Mouse (Mus musculus) brain, embryonic 18.5 days (tissue): ENCODE data around the gene Olfr703.

Source experiments
- DNase-seq: peaks from one replicate; pipeline ENCODE4 v3.0.0-alpha.2; 2012; ENCODE audit warnings: low read depth, low spot score

Olfr703 gene

DNA sequence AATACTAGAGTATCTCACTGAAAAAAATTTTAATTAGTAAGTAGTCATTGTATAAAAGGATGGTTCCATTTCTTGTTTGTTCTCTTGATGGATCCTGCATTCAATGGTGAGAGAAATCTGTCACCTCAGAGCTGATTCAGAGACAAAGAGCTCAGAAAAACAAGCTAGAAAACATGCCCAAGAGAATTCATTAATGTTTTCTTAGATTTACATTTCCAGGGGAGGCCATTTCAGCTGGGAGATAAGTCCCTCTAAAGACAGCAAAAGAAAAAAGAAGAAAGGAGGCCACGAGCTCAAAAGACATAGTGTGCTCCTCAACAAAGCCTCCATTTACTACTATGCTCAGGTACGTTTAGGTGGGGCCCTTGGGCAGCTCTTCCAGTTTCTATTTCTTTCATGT lies at the start of gene Olfr703:
TSS of gene Olfr703 (plus strand) at position 301 of the 400 bp plus-strand sequence.
- no peak for DNase-seq

- no peak for DNase-seq
These were observed 34.4 kb upstream of the Olfr703 start, which contains the start of gene Olfr700 for GRCm38 (mm10) chr7:106808734-106809133. TSS of gene Olfr700 (minus strand) at chr7:106808834.

GRCm38 (mm10) chr7:106813829-106814228 lies 29.3 kb upstream of the Olfr703 start, which contains the start of gene Olfr701:
TSS of gene Olfr701 (plus strand) at chr7:106814129.
- no peak for DNase-seq

- DNase-seq: no peak
These were observed 27.4 kb upstream of the Olfr703 start for GRCm38 (mm10) chr7:106815775-106816174.

DNA sequence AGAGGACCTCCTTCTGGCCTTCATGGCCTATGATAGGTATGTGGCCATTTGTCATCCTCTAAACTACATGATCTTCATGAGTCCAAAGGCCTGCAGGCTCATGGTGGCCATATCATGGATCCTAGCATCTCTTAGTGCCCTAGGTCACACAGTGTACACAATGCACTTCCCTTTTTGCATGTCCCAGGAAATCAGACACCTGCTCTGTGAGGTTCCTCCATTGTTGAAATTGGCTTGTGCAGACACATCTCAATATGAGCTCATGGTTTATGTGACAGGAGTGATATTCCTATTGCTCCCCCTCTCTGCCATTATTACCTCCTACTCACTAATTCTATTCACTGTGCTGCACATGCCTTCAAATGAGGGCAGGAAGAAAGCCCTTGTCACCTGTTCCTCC lies 24.7 kb upstream of the Olfr703 start:
- DNase-seq: no peak

DNA sequence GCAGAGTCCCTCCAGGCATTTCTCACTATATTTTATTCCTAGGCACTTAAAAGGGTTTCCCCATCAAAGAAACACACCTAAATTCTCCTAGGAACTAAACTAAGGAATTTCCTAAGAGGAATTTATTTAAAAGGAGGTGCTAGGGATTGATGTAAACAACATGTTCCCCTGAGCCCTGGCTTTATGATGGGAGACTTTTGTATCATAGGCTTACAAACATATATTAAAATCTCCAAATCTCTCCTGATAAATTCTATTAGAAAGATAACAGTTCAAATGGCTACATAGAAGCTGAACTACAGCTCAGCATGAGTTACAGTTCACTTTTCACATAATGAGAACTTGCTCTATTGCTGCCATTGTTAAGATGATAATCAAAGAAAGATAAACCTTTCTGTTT lies 9.4 kb upstream of the Olfr703 start, which contains the start of gene Olfr702:
TSS of gene Olfr702 (minus strand) at position 101 of the 400 bp plus-strand sequence.
- no peak for DNase-seq

- no peak for DNase-seq
These were observed 19.7 kb downstream of the Olfr703 start, which contains the start of gene Olfr704 for GRCm38 (mm10) chr7:106862885-106863284. TSS of gene Olfr704 (plus strand) at chr7:106863185.

DNA sequence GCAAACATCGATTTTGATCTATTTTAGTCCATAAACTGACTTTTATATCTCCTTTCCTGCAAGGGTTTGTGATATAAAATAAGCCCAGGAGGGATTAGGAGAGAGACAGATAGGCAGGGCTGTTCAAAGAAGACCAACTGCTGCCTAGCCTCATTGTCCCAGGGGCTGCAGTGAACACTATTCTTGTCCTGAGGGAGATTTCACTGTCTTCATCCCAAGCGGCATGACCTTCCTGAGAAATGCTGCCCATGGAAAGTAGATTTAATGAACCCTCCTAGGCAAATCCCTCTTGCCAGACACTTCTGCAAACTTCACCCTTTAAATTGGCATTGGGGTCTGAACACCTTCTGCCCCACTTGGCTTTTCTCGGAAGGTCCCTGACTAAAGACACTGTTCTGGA lies 33.6 kb downstream of the Olfr703 start, which contains the start of gene Olfr705:
TSS of gene Olfr705 (minus strand) at position 101 of the 400 bp plus-strand sequence.
- no peak for DNase-seq

DNA sequence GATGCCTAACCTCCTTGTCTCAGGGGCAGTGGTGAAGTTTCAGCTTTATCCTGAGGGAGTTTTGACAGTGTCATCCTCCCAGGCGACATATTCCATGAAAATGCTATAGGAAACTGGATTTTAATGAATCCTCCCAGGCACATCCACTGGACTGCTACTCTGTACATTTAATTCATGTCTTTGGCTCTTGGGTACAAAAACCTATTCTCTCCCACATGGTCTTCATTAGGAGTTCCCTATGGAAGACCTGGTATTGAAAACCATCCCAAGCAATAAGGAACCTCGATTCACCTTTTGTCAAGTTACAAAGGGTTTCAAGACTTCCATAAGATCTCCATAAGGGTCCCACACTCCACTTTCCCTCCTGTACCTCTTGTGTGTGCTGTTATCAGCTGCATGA lies 44.9 kb downstream of the Olfr703 start, which contains the start of gene Olfr706:
TSS of gene Olfr706 (minus strand) at position 101 of the 400 bp plus-strand sequence.
- DNase-seq: no peak
